ENCODE assay signal across 10 mouse cellular contexts in the genomic region with DNA sequence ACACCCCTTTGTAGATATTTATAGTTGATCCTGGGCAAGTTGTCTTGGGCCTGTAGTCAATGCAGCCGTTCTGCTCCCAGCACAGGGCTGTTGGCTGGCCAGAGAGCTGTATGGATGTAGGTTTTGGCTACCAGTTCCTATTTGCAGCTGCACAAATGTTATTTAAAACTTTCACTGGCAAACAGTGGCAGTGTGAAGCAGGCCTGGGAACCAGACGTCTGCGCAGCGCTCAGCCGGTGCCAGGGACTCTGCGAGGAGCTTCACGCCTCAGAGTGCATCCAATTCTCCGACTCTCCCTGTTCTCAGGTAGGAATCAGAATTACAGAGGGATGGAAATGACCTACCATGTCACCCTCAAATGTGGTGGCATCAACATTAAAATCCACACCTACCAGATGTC.
"Had no signal": no experiment of that assay in that cellular context is flagged by ENCODE, and none has a peak within 500 bp of the region (broad histone marks: within the 10 kb centered on the region; RNA-seq: fewer than 3 reads in every experiment).

No protein-coding gene starts in this region.

- DNase-seq: gastrocnemius, postnatal 14 days; gastrocnemius, postnatal 36 days; heart, postnatal 14 days; heart, postnatal 4 days; kidney, adult 18-20 months; kidney, adult 8-10 months; kidney, postnatal 10 days; kidney, postnatal 25 days; kidney, postnatal 4 days; left cerebral cortex, postnatal 4 days had no signal
